Comparison of ENCODE assay signal across 8 mouse cellular contexts in the genomic region with DNA sequence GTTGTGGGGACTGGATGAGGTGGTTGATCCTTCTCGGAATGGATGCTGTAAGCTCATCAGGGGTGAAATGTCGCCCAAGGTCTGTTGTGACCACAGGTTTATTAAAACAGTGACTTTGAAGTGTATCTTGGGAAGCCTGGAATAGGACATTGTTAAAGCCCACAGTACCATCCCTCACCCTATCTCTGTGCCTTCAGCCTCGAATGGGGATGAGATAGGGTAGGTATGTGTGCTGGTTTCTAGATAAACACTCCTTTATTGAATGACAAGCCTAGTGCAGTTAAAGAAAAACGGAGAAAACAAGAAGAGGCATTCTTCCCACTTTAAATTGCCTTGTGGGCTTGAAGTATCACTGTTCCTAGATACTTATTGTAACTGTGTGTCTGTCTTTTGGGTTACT. TPM values are rescaled to one million over a fixed set of nuclear protein-coding genes. Genes with fewer than 3 reads are reported as not detected.
DNase-seq lines count a peak whose midpoint lies in the region; ATAC-seq lines count a peak whose summit lies in the region.

No protein-coding gene starts in this region.

- no peaks in the 10 kb centered on the region; the same call in 1 of the 2 replicates for H3K27me3 ChIP-seq in heart, embryonic 11.5 days (ENCODE audit: control insufficient read depth, insufficient read depth, low read length)
- no peaks in the 10 kb centered on the region for H3K27me3 ChIP-seq in hindbrain, embryonic 16.5 days (replicated peaks; ENCODE audit: control insufficient read depth, insufficient read depth, low read length)

- no peak overlapping the region for H3K9ac ChIP-seq in heart, embryonic 11.5 days (ENCODE audit: low read depth, low read length)
- no peak overlapping the region for H3K9ac ChIP-seq in hindbrain, embryonic 16.5 days (ENCODE audit: low read depth, low read length)

- no peak for ATAC-seq in heart, embryonic 11.5 days (replicated peaks; ENCODE audit: insufficient number of reproducible peaks, low FRiP score, low TSS enrichment)
- no peak for ATAC-seq in hindbrain, embryonic 16.5 days
- ATAC-seq in megakaryocyte-erythroid progenitor cell, adult 5-6 weeks (replicated peaks; ENCODE audit: low FRiP score, low TSS enrichment, poor library complexity, severe bottlenecking): peak; percentile 31; the same call in 1 of the 2 replicates

- H3K4me2 ChIP-seq in heart, embryonic 11.5 days: peak overlapping the region; percentile 87
- peak overlapping the region; percentile 99 for H3K4me2 ChIP-seq in hindbrain, embryonic 16.5 days (ENCODE audit: low read length)

- H3K4me3 ChIP-seq in heart, embryonic 11.5 days (ENCODE audit: low read depth, low read length): no peak overlapping the region
- H3K4me3 ChIP-seq in hindbrain, embryonic 16.5 days (ENCODE audit: low read length): peak overlapping the region; percentile 81

- no peak overlapping the region for H3K27ac ChIP-seq in heart, embryonic 11.5 days (ENCODE audit: low read depth, low read length)
- no peak overlapping the region for H3K27ac ChIP-seq in hindbrain, embryonic 16.5 days (ENCODE audit: low read depth, low read length)

- peaks cover 11% of the 10 kb centered on the region for H3K4me1 ChIP-seq in heart, embryonic 11.5 days (ENCODE audit: control insufficient read depth, insufficient read depth, low read length)
- peaks cover 20% of the 10 kb centered on the region for H3K4me1 ChIP-seq in hindbrain, embryonic 16.5 days (ENCODE audit: control insufficient read depth, insufficient read depth, low read depth, low read length)

- intact Hi-C loops in heart, postnatal 14 days (cut with DNase I): no loop called here

- H3K9me3 ChIP-seq in heart, embryonic 11.5 days (replicated peaks; ENCODE audit: control insufficient read depth, low read length): no peaks in the 10 kb centered on the region
- H3K9me3 ChIP-seq in hindbrain, embryonic 16.5 days (ENCODE audit: control insufficient read depth, low read length): no peaks in the 10 kb centered on the region

- WGBS in heart, embryonic 11.5 days (ENCODE audit: insufficient replicate concordance): 22% methylated on average over 4 of the region's 4 CpGs
- 50% methylated on average over 4 of the region's 4 CpGs for WGBS in hindbrain, embryonic 16.5 days

- no peaks in the 10 kb centered on the region for H3K36me3 ChIP-seq in heart, embryonic 11.5 days (ENCODE audit: control insufficient read depth, insufficient read depth, low read length)
- no peaks in the 10 kb centered on the region for H3K36me3 ChIP-seq in hindbrain, embryonic 16.5 days (ENCODE audit: control insufficient read depth, insufficient read depth, low read length)

- DNase-seq in heart, postnatal 14 days: no peak
- peak; percentile 25 for DNase-seq in c-Kit-positive CD71-positive TER-119-negative erythroid progenitor cells, embryonic 14.5 days (ENCODE audit: low read depth)
- DNase-seq in MN1 (ENCODE audit: low spot score) (no peak), adipocyte (ENCODE audit: low spot score) (no peak)
- no peak for DNase-seq in left cerebral cortex, adult 18-20 months (ENCODE audit: low spot score in 2 of 2)

RNA-seq across cellular contexts. Expression of a gene that starts 0.6 kb away (rescaled TPM):
- 42.4 and 44.6 TPM in 2 replicates for polyA plus RNA-seq in heart, embryonic 11.5 days (2014; fragmentation: Nextera tagmentation; extraction: Ambion mirVana)
- 10 to 100 TPM in 1 of 2 experiments, 1 to 10 TPM in 1; 9.2 to 13.4 TPM for total RNA-seq in heart, postnatal 14 days (2021)
- polyA plus RNA-seq in hindbrain, embryonic 16.5 days (2015; fragmentation: Nextera tagmentation; extraction: Ambion mirVana): 119 and 132 TPM in 2 replicates
- total RNA-seq in megakaryocyte-erythroid progenitor cell, adult 5-6 weeks (2014; fragmentation: Nextera tagmentation): not detected in 2 replicates
- 0.33 and 0.99 TPM in 2 replicates for total RNA-seq in megakaryocyte-erythroid progenitor cell, adult 5-6 weeks (2017)
- total RNA-seq in left cerebral cortex, adult 18-20 months (2021): 10 to 100 TPM; 54.7 to 57.8 TPM

Comparison
In these comparisons a context has a peak if more than half of its experiments do, and no peak if none do; other contexts are left out.
1. RNA of a gene that starts 0.6 kb away (total RNA-seq): 54.7 to 57.8 TPM in left cerebral cortex, adult 18-20 months and 9.2 to 13.4 TPM in heart, postnatal 14 days; 0.33 to 0.99 TPM in megakaryocyte-erythroid progenitor cell, adult 5-6 weeks; every median in the first group is over 4 times any median in the second.